Mouse (Mus musculus) intestine, embryonic 16.5 days (tissue): ENCODE measurements around the gene Agpat4. TPM values are rescaled to one million over a fixed set of nuclear protein-coding genes. Genes with fewer than 3 reads are reported as not detected.

Source experiments
- ATAC-seq: fragments of 200-750 bp; cut with Nextera tagmentation; 2 replicates; pipeline ENCODE4 v1.8.0; 2017; ENCODE audit warnings: moderate TSS enrichment, moderate library complexity
- H3K27ac ChIP-seq: fragments of 300-500 bp; sonication (generic); 2 replicates; pipeline ENCODE4 v1.5.1; 2014; ENCODE audit warnings: mild to moderate bottlenecking, low read length
- H3K27me3 ChIP-seq: fragments of 300-500 bp; sonication (generic); replicated peaks from 2 replicates; pipeline ENCODE4 v1.6.1; 2014; ENCODE audit warnings: low read length, control low read depth, mixed read lengths; ENCODE audit not compliant: control insufficient read depth, insufficient read depth
- H3K36me3 ChIP-seq: fragments of 300-500 bp; sonication (generic); 2 replicates; pipeline ENCODE4 v1.6.1; 2014; ENCODE audit warnings: low read length, control low read depth; ENCODE audit not compliant: control insufficient read depth, insufficient read depth
- H3K4me1 ChIP-seq: fragments of 300-500 bp; sonication (generic); 2 replicates; pipeline ENCODE4 v1.6.1; 2014; ENCODE audit warnings: low read length, control low read depth, mixed read lengths; ENCODE audit not compliant: control insufficient read depth, insufficient read depth
- H3K4me2 ChIP-seq: fragments of 300-500 bp; sonication (generic); 2 replicates; pipeline ENCODE4 v1.6.1; 2014; ENCODE audit warnings: low read depth, low read length, control low read depth
- H3K4me3 ChIP-seq: fragments of 300-500 bp; sonication (generic); 2 replicates; pipeline ENCODE4 v1.5.1; 2014; ENCODE audit warnings: mild to moderate bottlenecking, low read length
- H3K9ac ChIP-seq: fragments of 300-500 bp; sonication (generic); 2 replicates; pipeline ENCODE4 v1.6.1; 2014; ENCODE audit warnings: low read depth, low read length
- H3K9me3 ChIP-seq: fragments of 300-500 bp; sonication (generic); 2 replicates; pipeline ENCODE4 v1.6.1; 2016; ENCODE audit warnings: low read length, control low read depth; ENCODE audit not compliant: control insufficient read depth
- WGBS: fragments of 180-500 bp; shearing (Covaris S2); extraction: QIAGEN DNeasy Blood & Tissue Kit; methylation state at CpG from one replicate; pipeline ENCODE4 v1.1.7; 2014; 5-methylcytosine and 5-hydroxymethylcytosine counted together
- polyA plus RNA-seq: library from polyadenylated mRNA; unstranded; fragments of >200 nt; fragmentation: Nextera tagmentation; extraction: Ambion mirVana; gene quantifications from 2 replicates; pipeline ENCODE4 v1.2.1, GENCODE M21; 2015

Agpat4 gene
- polyA plus RNA-seq, 1 experiment from 2014 or later: 19.2 TPM

- H3K36me3 ChIP-seq: no peaks in the 10 kb centered on the region; the same call in 1 of the 2 replicates
- no peak overlapping the region for H3K27ac ChIP-seq
- no peak overlapping the region for H3K4me3 ChIP-seq
- peak; percentile 30; the same call in 1 of the 2 replicates for ATAC-seq
- H3K4me2 ChIP-seq: no peak overlapping the region
- 50% methylated on average over 13 of the region's 13 CpGs for WGBS
- H3K9ac ChIP-seq: no peak overlapping the region
- 0 out of 2 replicates have a peak, but pooled peaks cover 7% of the 10 kb centered on the region for H3K4me1 ChIP-seq
- no peaks in the 10 kb centered on the region for H3K27me3 ChIP-seq
- H3K9me3 ChIP-seq: no peaks in the 10 kb centered on the region
These were observed 44.9 kb downstream of the Agpat4 start for GRCm38 (mm10) chr17:12163403-12163802.

- H3K9me3 ChIP-seq: no peaks in the 10 kb centered on the region
- H3K36me3 ChIP-seq: no peaks in the 10 kb centered on the region; the same call in 1 of the 2 replicates
- WGBS: 86% methylated on average over 7 of the region's 7 CpGs
- no peak for ATAC-seq
- H3K4me1 ChIP-seq: 0 out of 2 replicates have a peak, but pooled peaks cover 11% of the 10 kb centered on the region
- no peak overlapping the region for H3K4me3 ChIP-seq
- no peak overlapping the region for H3K27ac ChIP-seq
- H3K9ac ChIP-seq: no peak overlapping the region
- H3K27me3 ChIP-seq: no peaks in the 10 kb centered on the region
- H3K4me2 ChIP-seq: no peak overlapping the region
These were observed 45.4 kb downstream of the Agpat4 start for GRCm38 (mm10) chr17:12163903-12164302.

DNA sequence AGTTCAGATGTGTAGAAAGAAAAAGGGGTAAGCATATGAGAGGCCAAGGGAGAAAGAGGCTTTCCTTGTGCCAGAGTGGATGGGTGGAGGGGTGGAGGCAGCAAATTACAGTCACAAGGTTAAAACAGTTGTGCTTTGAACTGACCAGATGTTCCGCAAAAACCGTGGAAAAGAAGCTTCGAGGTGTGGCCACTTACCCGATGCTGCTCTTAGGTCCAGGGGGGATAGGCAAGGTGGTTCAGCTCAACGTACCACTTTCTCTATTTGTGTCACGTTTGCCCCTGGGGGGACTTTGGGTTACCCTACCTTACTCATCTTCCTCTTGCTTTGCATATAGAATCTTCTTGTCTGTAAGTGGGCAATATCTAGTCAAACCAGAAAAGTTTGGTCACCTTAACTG is 46.0 kb downstream of the Agpat4 start:
- no peak overlapping the region for H3K27ac ChIP-seq
- no peak overlapping the region for H3K4me2 ChIP-seq
- H3K4me3 ChIP-seq: no peak overlapping the region
- H3K9me3 ChIP-seq: no peaks in the 10 kb centered on the region
- H3K27me3 ChIP-seq: no peaks in the 10 kb centered on the region
- H3K9ac ChIP-seq: no peak overlapping the region
- H3K36me3 ChIP-seq: no peaks in the 10 kb centered on the region
- 0 out of 2 replicates have a peak, but pooled peaks cover 17% of the 10 kb centered on the region for H3K4me1 ChIP-seq
- ATAC-seq: no peak
- 89% methylated on average over 6 of the region's 6 CpGs for WGBS

DNA sequence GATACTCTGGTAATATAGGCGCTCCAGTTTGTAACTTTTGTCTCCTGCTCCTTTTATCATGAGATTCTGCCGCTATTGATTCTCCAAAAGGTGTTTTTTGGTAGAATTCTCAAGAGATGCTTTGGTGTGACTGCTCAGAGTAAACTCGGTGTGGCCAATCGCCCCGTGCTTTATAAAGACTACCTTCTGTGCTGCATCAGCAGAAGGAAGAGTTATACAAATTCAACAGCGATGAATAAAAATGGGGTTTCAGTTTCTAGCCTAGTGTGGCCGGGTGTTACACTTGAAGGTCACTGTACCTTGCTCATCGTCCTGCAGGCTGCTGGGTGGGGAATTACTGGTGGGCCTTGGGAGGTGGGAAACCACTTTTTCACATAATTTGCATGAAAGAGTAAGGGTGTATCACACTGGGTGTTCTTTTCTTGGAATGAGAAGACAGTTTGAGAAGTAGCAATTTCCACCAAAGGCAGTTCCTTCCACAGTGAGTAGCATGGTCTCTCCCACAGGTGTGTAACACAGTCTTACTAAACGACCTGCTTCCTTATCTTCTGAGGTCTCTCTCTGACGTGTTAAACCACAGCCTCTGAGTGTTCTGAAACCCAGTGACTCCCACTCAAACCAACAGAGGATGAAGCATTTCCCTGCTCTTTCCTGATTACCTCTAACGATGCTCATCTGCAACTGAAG is 46.6 kb downstream of the Agpat4 start:
- no peak overlapping the region for H3K9ac ChIP-seq
- H3K27me3 ChIP-seq: no peaks in the 10 kb centered on the region
- no peak overlapping the region for H3K27ac ChIP-seq
- no peaks in the 10 kb centered on the region for H3K9me3 ChIP-seq
- no peak overlapping the region for H3K4me3 ChIP-seq
- H3K36me3 ChIP-seq: no peaks in the 10 kb centered on the region
- H3K4me1 ChIP-seq: 0 out of 2 replicates have a peak, but pooled peaks cover 17% of the 10 kb centered on the region
- 83% methylated on average over 11 of the region's 11 CpGs for WGBS
- ATAC-seq: no peak
- no peak overlapping the region for H3K4me2 ChIP-seq

DNA sequence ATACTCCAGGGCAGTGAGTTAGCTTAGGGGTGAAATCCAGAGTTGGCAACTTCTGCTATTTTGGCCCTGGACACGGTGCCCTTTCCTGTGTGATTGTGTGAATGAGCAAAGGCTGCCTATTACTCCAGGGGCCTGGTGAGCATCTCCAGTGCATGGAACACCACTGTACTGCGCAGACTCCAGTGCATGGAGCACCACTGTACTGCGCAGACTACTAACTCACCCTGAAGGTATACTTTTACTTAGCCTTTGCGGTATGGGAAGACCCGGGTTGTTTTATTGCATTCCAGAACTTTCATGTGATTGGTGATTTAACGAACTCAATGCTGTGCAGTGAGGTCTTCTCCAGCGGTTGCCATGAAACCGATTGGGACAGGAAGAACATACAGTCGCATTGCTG is 47.2 kb downstream of the Agpat4 start:
- no peaks in the 10 kb centered on the region for H3K36me3 ChIP-seq
- no peak overlapping the region for H3K9ac ChIP-seq
- no peak overlapping the region for H3K4me2 ChIP-seq
- no peak for ATAC-seq
- H3K27ac ChIP-seq: no peak overlapping the region
- 0 out of 2 replicates have a peak, but pooled peaks cover 17% of the 10 kb centered on the region for H3K4me1 ChIP-seq
- no peak overlapping the region for H3K4me3 ChIP-seq
- 94% methylated on average over 9 of the region's 9 CpGs for WGBS
- H3K27me3 ChIP-seq: no peaks in the 10 kb centered on the region
- no peaks in the 10 kb centered on the region for H3K9me3 ChIP-seq

- Histone ChIP-seq H3K27ac (no peak overlapping the region), H3K36me3 (no peaks in the 10 kb centered on the region), H3K4me1 (0 out of 2 replicates have a peak, but pooled peaks cover 17% of the 10 kb centered on the region), H3K9me3 (no peaks in the 10 kb centered on the region), H3K27me3 (no peaks in the 10 kb centered on the region), H3K4me3 (no peak overlapping the region), H3K9ac (no peak overlapping the region), H3K4me2 (no peak overlapping the region)
- WGBS: 33% methylated on average over 10 of the region's 10 CpGs
- ATAC-seq: peak; percentile 24; the same call in 1 of the 2 replicates
These were observed 50.0 kb downstream of the Agpat4 start for GRCm38 (mm10) chr17:12168536-12168935.

GRCm38 (mm10) chr17:12169326-12169836 is 50.9 kb downstream of the Agpat4 start:
- WGBS: 73% methylated on average over 12 of the region's 12 CpGs
- Histone ChIP-seq H3K4me3 (no peak overlapping the region), H3K4me2 (no peak overlapping the region), H3K36me3 (no peaks in the 10 kb centered on the region), H3K27ac (no peak overlapping the region), H3K9ac (no peak overlapping the region), H3K27me3 (no peaks in the 10 kb centered on the region), H3K4me1 (0 out of 2 replicates have a peak, but pooled peaks cover 15% of the 10 kb centered on the region), H3K9me3 (no peaks in the 10 kb centered on the region)
- ATAC-seq: no peak

- Histone ChIP-seq H3K4me1 (0 out of 2 replicates have a peak, but pooled peaks cover 15% of the 10 kb centered on the region), H3K4me2 (no peak overlapping the region), H3K36me3 (no peaks in the 10 kb centered on the region), H3K9ac (no peak overlapping the region), H3K4me3 (no peak overlapping the region), H3K9me3 (no peaks in the 10 kb centered on the region), H3K27me3 (no peaks in the 10 kb centered on the region), H3K27ac (no peak overlapping the region)
- 47% methylated on average over 7 of the region's 7 CpGs for WGBS
- no peak for ATAC-seq
These were observed 52.4 kb downstream of the Agpat4 start for GRCm38 (mm10) chr17:12170791-12171497.

- Histone ChIP-seq H3K27ac (no peak overlapping the region), H3K36me3 (no peaks in the 10 kb centered on the region), H3K4me1 (0 out of 2 replicates have a peak, but pooled peaks cover 15% of the 10 kb centered on the region), H3K27me3 (no peaks in the 10 kb centered on the region), H3K4me3 (no peak overlapping the region), H3K9me3 (no peaks in the 10 kb centered on the region), H3K4me2 (no peak overlapping the region), H3K9ac (no peak overlapping the region)
- no peak for ATAC-seq
- 78% methylated on average over 2 of the region's 2 CpGs for WGBS
These were observed 53.2 kb downstream of the Agpat4 start for GRCm38 (mm10) chr17:12171666-12172065.
